Mouse (Mus musculus): ENCODE results near the gene Usp22. TPM values are rescaled to one million over a fixed set of nuclear protein-coding genes. Genes with fewer than 3 reads are reported as not detected.

Usp22 gene
- polyA plus RNA-seq, 1 experiment from 2014 or later = 31.2 TPM

GRCm38 (mm10) chr11:61112323-61112995, 62.4 kb downstream of the Usp22 start:
- WGBS (ENCODE audit: missing documents) = 57% methylated on average over 8 of the region's 8 CpGs

GRCm38 (mm10) chr11:61111472-61111871, 63.4 kb downstream of the Usp22 start:
- WGBS (ENCODE audit: missing documents) = 97% methylated on average over 4 of the region's 4 CpGs
- H3K4me3 ChIP-seq (ENCODE audit: inconsistent target) = no peak overlapping the region
- no peaks in the 10 kb centered on the region for H3K79me2 ChIP-seq (ENCODE audit: inconsistent target)
- H3K36me3 ChIP-seq (ENCODE audit: inconsistent target) = no peaks in the 10 kb centered on the region
- H3K27ac ChIP-seq = no peak overlapping the region

More at GRCm38 (mm10) chr11:61112323-61112995, 62.4 kb downstream of the Usp22 start:
- Histone ChIP-seq H3K79me2 (ENCODE audit: inconsistent target) (no peaks in the 10 kb centered on the region), H3K36me3 (ENCODE audit: inconsistent target) (no peaks in the 10 kb centered on the region), H3K4me3 (ENCODE audit: inconsistent target) (no peak overlapping the region), H3K27ac (no peak overlapping the region)

- no peaks in the 10 kb centered on the region for H3K36me3 ChIP-seq (ENCODE audit: inconsistent target)
- no peaks in the 10 kb centered on the region for H3K79me2 ChIP-seq (ENCODE audit: inconsistent target)
- 100% methylated on average over 1 of the region's 1 CpGs for WGBS (ENCODE audit: missing documents)
- no peak overlapping the region for H3K27ac ChIP-seq
- no peak overlapping the region for H3K4me3 ChIP-seq (ENCODE audit: inconsistent target)
Measured at GRCm38 (mm10) chr11:61110928-61111327, 63.9 kb downstream of the Usp22 start.

GRCm38 (mm10) chr11:61110113-61110512, 64.7 kb downstream of the Usp22 start:
- Histone ChIP-seq H3K4me3 (ENCODE audit: inconsistent target) (no peak overlapping the region), H3K79me2 (ENCODE audit: inconsistent target) (no peaks in the 10 kb centered on the region), H3K36me3 (ENCODE audit: inconsistent target) (no peaks in the 10 kb centered on the region), H3K27ac (no peak overlapping the region)
- WGBS (ENCODE audit: missing documents) = 95% methylated on average over 10 of the region's 10 CpGs

GRCm38 (mm10) chr11:61109707-61110106, 65.1 kb downstream of the Usp22 start:
- H3K36me3 ChIP-seq (ENCODE audit: inconsistent target) = no peaks in the 10 kb centered on the region
- H3K4me3 ChIP-seq (ENCODE audit: inconsistent target) = no peak overlapping the region
- H3K79me2 ChIP-seq (ENCODE audit: inconsistent target) = no peaks in the 10 kb centered on the region
- no peak overlapping the region for H3K27ac ChIP-seq
- 82% methylated on average over 5 of the region's 6 CpGs for WGBS (ENCODE audit: missing documents)

GRCm38 (mm10) chr11:61108911-61109361, 65.9 kb downstream of the Usp22 start:
- WGBS (ENCODE audit: missing documents) = 40% methylated on average over 12 of the region's 12 CpGs
- H3K36me3 ChIP-seq (ENCODE audit: inconsistent target) = no peaks in the 10 kb centered on the region
- peak overlapping the region; percentile 17; the same call in 1 of the 2 replicates for H3K27ac ChIP-seq
- H3K4me3 ChIP-seq (ENCODE audit: inconsistent target) = no peak overlapping the region
- no peaks in the 10 kb centered on the region for H3K79me2 ChIP-seq (ENCODE audit: inconsistent target)

- H3K36me3 ChIP-seq (ENCODE audit: inconsistent target) = no peaks in the 10 kb centered on the region
- H3K27ac ChIP-seq = no peak overlapping the region
- H3K79me2 ChIP-seq (ENCODE audit: inconsistent target) = no peaks in the 10 kb centered on the region
- no peak overlapping the region for H3K4me3 ChIP-seq (ENCODE audit: inconsistent target)
- WGBS (ENCODE audit: missing documents) = 22% methylated on average over 20 of the region's 20 CpGs
Measured at GRCm38 (mm10) chr11:61104241-61104901, 70.5 kb downstream of the Usp22 start.

GRCm38 (mm10) chr11:61102397-61103339, 72.2 kb downstream of the Usp22 start:
- WGBS (ENCODE audit: missing documents) = 82% methylated on average over 9 of the region's 13 CpGs
- Histone ChIP-seq H3K4me3 (ENCODE audit: inconsistent target) (no peak overlapping the region), H3K27ac (no peak overlapping the region), H3K79me2 (ENCODE audit: inconsistent target) (no peaks in the 10 kb centered on the region), H3K36me3 (ENCODE audit: inconsistent target) (no peaks in the 10 kb centered on the region)

Other genes starting within 250 kb of the Usp22 start
- gene Map2k3, start 243.0 kb downstream of the Usp22 start, polyA plus RNA-seq (2018) = 27.6 to 67.9 TPM (median 38.6 TPM) in 3 replicates
- not detected in 3 replicates for gene Kcnj12, start 152.5 kb downstream of the Usp22 start, polyA plus RNA-seq (2018)
- 35.3 to 55.0 TPM (median 51.2 TPM) in 3 replicates for gene Tnfrsf13b, start 48.3 kb downstream of the Usp22 start, polyA plus RNA-seq (2018)
- not detected in 3 replicates for gene Aldh3a1, start 32.5 kb upstream of the Usp22 start, polyA plus RNA-seq (2018)
- 41.1 to 44.6 TPM (median 44.0 TPM) in 3 replicates for gene Aldh3a2, start 92.4 kb upstream of the Usp22 start, polyA plus RNA-seq (2018)
- gene Slc47a2, start 167.8 kb upstream of the Usp22 start, polyA plus RNA-seq (2018) = not detected in 3 replicates
- 0.28 TPM in 1 of 3 replicates, not detected in the others for gene Slc47a1, start 203.3 kb upstream of the Usp22 start, polyA plus RNA-seq (2018)